Mouse (Mus musculus): Measurements from ENCODE around the gene Fancd2os. TPM values are rescaled to one million over a fixed set of nuclear protein-coding genes. Genes with fewer than 3 reads are reported as not detected.

Gene Fancd2os
- polyA plus RNA-seq, 1 experiment from 2014 or later: 0.17 TPM

DNA sequence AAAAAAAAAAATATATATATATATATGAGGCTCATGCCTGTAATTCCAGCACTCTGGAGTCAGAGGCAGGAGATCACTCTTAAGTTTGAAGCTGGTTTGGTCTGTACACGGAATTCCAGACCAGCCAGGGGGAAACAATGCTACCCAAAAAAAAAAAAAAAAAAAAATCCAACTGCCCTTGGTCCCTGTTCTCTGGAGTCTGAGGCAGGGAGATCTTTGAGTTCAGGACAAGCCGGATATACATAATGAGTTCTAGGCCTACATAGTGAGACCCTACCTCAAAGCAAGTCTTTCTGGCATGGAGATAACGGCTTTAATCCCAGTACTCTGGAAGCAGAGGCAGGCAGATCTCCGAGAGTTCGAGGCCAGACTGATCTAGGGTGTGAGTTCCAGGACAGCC is 22.9 kb upstream of the Fancd2os start:
- Histone ChIP-seq H3K27ac (ENCODE audit: low read depth) (peak overlapping the region; percentile 46; the same call in 1 of the 2 replicates), H3K9ac (peak overlapping the region; percentile 67; the same call in 1 of the 2 replicates), H3K36me3 (ENCODE audit: insufficient read depth) (peaks cover 16% of the 10 kb centered on the region), H3K4me1 (ENCODE audit: insufficient read depth) (no peaks in the 10 kb centered on the region), H3K4me3 (ENCODE audit: low read depth, low read length) (peak overlapping the region; percentile 76), H3K4me2 (peak overlapping the region; percentile 84), H3K27me3 (ENCODE audit: insufficient read depth, low read length) (no peaks in the 10 kb centered on the region), H3K9me3 (ENCODE audit: low read depth, low read length) (no peaks in the 10 kb centered on the region)
- ATAC-seq (ENCODE audit: insufficient read depth): no peak
- no peak for DNase-seq
- no peak for TF ChIP-seq CTCF (IDR thresholded peaks at IDR 0.05; ENCODE audit: low read depth)
- WGBS: 69% methylated on average over 5 of the region's 5 CpGs

DNA sequence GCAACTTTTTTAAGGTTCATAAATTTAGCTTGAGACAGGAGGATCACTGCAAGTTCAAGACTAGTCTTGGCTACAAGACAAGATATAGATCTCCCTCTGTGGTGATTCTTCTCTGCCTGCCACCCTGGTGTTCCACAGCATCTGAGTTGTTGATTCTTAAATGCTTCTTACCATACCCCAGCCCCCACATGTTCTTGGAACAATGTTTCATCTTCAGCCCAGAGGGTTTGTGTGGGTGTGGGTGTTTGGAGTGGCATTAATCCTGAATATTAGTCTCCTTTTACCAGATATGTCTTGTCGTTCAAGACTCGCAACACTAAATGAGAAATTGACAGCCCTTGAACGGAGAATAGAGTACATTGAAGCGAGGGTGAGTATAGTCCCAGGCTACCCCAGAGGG is 15.0 kb upstream of the Fancd2os start:
- Histone ChIP-seq H3K4me3 (ENCODE audit: low read depth, low read length) (no peak overlapping the region), H3K27me3 (ENCODE audit: insufficient read depth, low read length) (no peaks in the 10 kb centered on the region), H3K4me1 (ENCODE audit: insufficient read depth) (no peaks in the 10 kb centered on the region), H3K4me2 (no peak overlapping the region), H3K9ac (no peak overlapping the region), H3K27ac (ENCODE audit: low read depth) (no peak overlapping the region), H3K36me3 (ENCODE audit: insufficient read depth) (peaks cover 53% of the 10 kb centered on the region), H3K9me3 (ENCODE audit: low read depth, low read length) (no peaks in the 10 kb centered on the region)
- WGBS: 92% methylated on average over 4 of the region's 4 CpGs
- no peak for ATAC-seq (ENCODE audit: insufficient read depth)
- no peak for TF ChIP-seq CTCF (IDR thresholded peaks at IDR 0.05; ENCODE audit: low read depth)
- no peak for DNase-seq

DNA sequence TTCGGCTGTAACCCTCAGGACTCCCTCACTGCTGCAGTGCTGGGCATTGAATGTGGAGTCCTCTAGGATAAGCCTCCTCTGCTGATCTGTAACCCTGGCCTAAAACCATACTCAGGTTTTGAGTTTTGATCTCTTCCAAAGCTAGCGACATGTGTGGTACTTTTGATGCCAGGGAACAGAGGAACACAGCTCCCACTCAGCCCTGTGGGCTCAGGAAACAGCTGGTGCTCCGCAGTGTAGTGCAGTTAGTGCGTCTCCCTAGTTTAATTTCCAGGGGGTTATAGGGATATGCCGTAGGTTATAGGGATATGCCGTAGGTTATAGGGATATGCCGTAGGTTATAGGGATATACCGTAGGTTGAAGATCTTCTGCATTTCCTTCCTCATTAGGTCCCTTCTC is 14.5 kb upstream of the Fancd2os start:
- H3K27ac ChIP-seq (ENCODE audit: low read depth): no peak overlapping the region
- TF ChIP-seq CTCF (IDR thresholded peaks at IDR 0.05; ENCODE audit: low read depth): no peak
- WGBS: 97% methylated on average over 8 of the region's 8 CpGs
- no peaks in the 10 kb centered on the region for H3K9me3 ChIP-seq (ENCODE audit: low read depth, low read length)
- no peak overlapping the region for H3K4me2 ChIP-seq
- no peak overlapping the region for H3K9ac ChIP-seq
- DNase-seq (no peak), ATAC-seq (ENCODE audit: insufficient read depth) (no peak)
- H3K27me3 ChIP-seq (ENCODE audit: insufficient read depth, low read length): no peaks in the 10 kb centered on the region
- no peak overlapping the region for H3K4me3 ChIP-seq (ENCODE audit: low read depth, low read length)
- peaks cover 57% of the 10 kb centered on the region for H3K36me3 ChIP-seq (ENCODE audit: insufficient read depth)
- H3K4me1 ChIP-seq (ENCODE audit: insufficient read depth): no peaks in the 10 kb centered on the region

DNA sequence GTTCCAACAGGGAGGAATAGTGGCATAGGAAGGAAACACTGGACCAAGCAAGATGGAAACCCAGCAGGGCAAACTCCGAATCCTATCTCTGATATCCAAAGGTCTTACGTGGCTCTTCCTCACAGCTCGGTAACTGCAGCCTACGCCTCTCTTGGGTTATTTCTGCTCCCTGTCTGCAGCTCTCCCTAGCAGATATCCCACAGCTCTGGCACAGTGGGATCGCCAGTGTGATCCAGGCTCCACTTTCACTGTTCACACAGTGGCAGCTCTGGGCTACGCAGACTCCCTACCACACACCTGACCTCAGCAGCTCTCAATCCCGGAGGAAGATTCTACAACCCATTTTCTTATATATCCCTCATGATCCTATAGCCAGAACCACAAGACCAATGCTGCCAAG is 13.6 kb upstream of the Fancd2os start:
- Histone ChIP-seq H3K27me3 (ENCODE audit: insufficient read depth, low read length) (no peaks in the 10 kb centered on the region), H3K9ac (no peak overlapping the region), H3K4me1 (ENCODE audit: insufficient read depth) (no peaks in the 10 kb centered on the region), H3K4me3 (ENCODE audit: low read depth, low read length) (no peak overlapping the region), H3K9me3 (ENCODE audit: low read depth, low read length) (no peaks in the 10 kb centered on the region), H3K36me3 (ENCODE audit: insufficient read depth) (peaks cover 57% of the 10 kb centered on the region), H3K4me2 (no peak overlapping the region), H3K27ac (ENCODE audit: low read depth) (no peak overlapping the region)
- TF ChIP-seq CTCF (IDR thresholded peaks at IDR 0.05; ENCODE audit: low read depth): no peak
- DNase-seq: no peak
- no peak for ATAC-seq (ENCODE audit: insufficient read depth)
- 94% methylated on average over 7 of the region's 7 CpGs for WGBS

DNA sequence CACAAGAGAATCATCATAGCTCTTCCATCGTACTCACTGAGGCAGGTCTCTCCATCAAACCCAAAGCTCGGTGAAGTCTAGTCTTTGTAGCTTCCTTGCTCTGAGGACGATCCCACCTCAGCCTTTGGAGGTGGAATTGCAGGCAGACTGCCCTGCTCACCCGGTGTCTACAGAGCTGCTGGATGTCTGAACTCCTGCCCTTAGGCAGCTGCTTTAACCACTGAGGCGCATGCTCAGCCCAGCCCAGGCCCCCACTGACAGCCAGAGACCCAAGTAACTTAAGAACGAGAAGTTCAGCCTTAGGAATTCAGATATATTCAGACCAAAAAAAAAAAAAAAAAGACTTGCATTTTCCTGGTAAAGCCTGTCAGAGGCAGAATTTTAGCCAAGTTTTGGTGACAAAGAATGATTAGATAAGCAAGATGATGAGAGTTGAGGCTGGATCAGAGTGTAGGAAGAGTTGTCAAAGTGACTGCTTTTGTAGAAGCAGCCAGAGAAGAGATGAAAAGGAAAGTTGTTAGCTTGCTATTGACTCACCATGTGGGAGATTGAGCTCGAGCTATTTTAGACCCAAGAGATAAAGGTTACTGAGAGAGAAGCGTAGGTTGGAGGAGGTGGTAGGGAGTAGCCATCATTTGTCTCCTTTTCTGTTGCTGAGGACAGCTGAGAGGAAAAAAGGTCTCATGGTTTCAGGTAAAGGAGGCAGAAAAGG is 11.9 kb upstream of the Fancd2os start:
- TF ChIP-seq CTCF (IDR thresholded peaks at IDR 0.05; ENCODE audit: low read depth): no peak
- Histone ChIP-seq H3K27ac (ENCODE audit: low read depth) (no peak overlapping the region), H3K4me2 (no peak overlapping the region), H3K27me3 (ENCODE audit: insufficient read depth, low read length) (no peaks in the 10 kb centered on the region), H3K9ac (no peak overlapping the region), H3K4me1 (ENCODE audit: insufficient read depth) (no peaks in the 10 kb centered on the region), H3K9me3 (ENCODE audit: low read depth, low read length) (no peaks in the 10 kb centered on the region), H3K4me3 (ENCODE audit: low read depth, low read length) (no peak overlapping the region), H3K36me3 (ENCODE audit: insufficient read depth) (peaks cover 46% of the 10 kb centered on the region)
- ATAC-seq (ENCODE audit: insufficient read depth) (no peak), DNase-seq (no peak)
- WGBS: 85% methylated on average over 8 of the region's 8 CpGs

DNA sequence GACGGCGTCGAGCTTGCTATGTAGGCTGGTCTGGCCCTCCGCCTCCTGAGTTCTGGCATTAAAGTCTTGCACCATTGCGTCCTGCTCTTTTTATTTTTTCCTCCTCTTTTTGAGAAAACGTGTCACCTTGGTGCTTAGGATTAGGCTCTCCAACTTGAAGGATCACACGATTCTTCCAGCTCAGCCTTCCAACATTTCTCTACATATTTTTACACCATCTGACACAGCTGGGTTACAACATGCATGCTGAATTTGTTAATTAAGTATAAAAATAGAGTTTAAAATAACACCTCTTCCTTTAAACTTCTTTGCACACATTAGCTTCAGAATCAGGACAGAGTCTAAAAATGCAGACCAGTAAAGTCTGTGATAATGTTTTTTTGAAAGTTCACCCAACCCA is 8.8 kb upstream of the Fancd2os start:
- Histone ChIP-seq H3K4me3 (ENCODE audit: low read depth, low read length) (no peak overlapping the region), H3K36me3 (ENCODE audit: insufficient read depth) (peaks cover 19% of the 10 kb centered on the region), H3K9me3 (ENCODE audit: low read depth, low read length) (no peaks in the 10 kb centered on the region), H3K9ac (no peak overlapping the region), H3K27ac (ENCODE audit: low read depth) (no peak overlapping the region), H3K27me3 (ENCODE audit: insufficient read depth, low read length) (no peaks in the 10 kb centered on the region), H3K4me1 (ENCODE audit: insufficient read depth) (no peaks in the 10 kb centered on the region; the same call in 1 of the 2 replicates), H3K4me2 (no peak overlapping the region)
- no peak for DNase-seq
- no peak for ATAC-seq (ENCODE audit: insufficient read depth)
- 86% methylated on average over 7 of the region's 7 CpGs for WGBS
- TF ChIP-seq CTCF (IDR thresholded peaks at IDR 0.05; ENCODE audit: low read depth): no peak

DNA sequence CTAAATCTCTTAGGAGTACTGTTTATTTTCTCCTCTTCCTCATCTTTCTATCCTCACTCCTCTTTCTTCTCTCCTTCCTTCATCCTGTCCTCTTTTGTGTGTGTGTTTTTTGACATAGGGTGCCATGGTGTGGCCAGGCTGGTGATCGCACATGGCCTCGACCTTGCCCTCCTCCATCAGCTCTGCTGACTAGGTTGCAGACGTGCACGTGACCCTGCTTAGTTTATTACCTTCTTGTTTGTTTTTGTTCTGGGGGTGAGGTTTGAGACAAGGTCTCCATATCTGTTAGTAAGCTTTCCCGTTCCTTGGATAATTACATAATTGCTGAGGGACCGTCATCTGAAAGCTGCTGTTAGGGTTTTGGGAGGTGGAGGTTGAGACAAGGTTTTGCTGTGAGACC is 8.4 kb upstream of the Fancd2os start:
- H3K4me2 ChIP-seq: no peak overlapping the region
- ATAC-seq (ENCODE audit: insufficient read depth): no peak

More for the DNA sequence above, 8.4 kb upstream of the Fancd2os start:
- H3K4me1 ChIP-seq (ENCODE audit: insufficient read depth): no peaks in the 10 kb centered on the region; the same call in 1 of the 2 replicates
- no peaks in the 10 kb centered on the region for H3K9me3 ChIP-seq (ENCODE audit: low read depth, low read length)
- DNase-seq: no peak
- H3K27ac ChIP-seq (ENCODE audit: low read depth): no peak overlapping the region
- H3K36me3 ChIP-seq (ENCODE audit: insufficient read depth): peaks cover 15% of the 10 kb centered on the region
- no peak for TF ChIP-seq CTCF (IDR thresholded peaks at IDR 0.05; ENCODE audit: low read depth)
- WGBS: 68% methylated on average over 6 of the region's 6 CpGs
- H3K9ac ChIP-seq: no peak overlapping the region
- H3K4me3 ChIP-seq (ENCODE audit: low read depth, low read length): no peak overlapping the region
- H3K27me3 ChIP-seq (ENCODE audit: insufficient read depth, low read length): no peaks in the 10 kb centered on the region

All from lung, embryonic 14.5 days (tissue).